Mouse (Mus musculus) MEL (cell line): Measurements from ENCODE around the gene Abcg3. TPM values are rescaled to one million over a fixed set of nuclear protein-coding genes. Genes with fewer than 3 reads are reported as not detected.

ENCODE experiments used
- DNase-seq: peaks from one replicate; pipeline ENCODE4 v3.0.0; 2011; ENCODE audit warnings: low read depth, low spot score
- H3K27ac ChIP-seq: 2 replicates; pipeline ENCODE4 v1.5.1; 2012; ENCODE audit warnings: low read depth, mild to moderate bottlenecking, control low read depth, low read length, moderate library complexity; ENCODE audit not compliant: control insufficient read depth
- H3K27me3 ChIP-seq, 2 experiments: fragments of 150-350 bp in 1 of 2; sonication (generic) in 1 of 2; 2 replicates each; pipeline ENCODE4 v1.6.1; 2012; ENCODE audit warnings: low read length in 2 of 2, mild to moderate bottlenecking in 2 of 2, improper control_type of control experiment in 1 of 2, moderate library complexity in 1 of 2; ENCODE audit not compliant: insufficient read depth in 2 of 2, control insufficient read depth in 1 of 2
- H3K36me3 ChIP-seq, 2 experiments: 2 replicates each; pipeline ENCODE4 v1.6.1; 2012 to 2014; ENCODE audit warnings: low read length in 2 of 2, improper control_type of control experiment in 1 of 2, inconsistent platforms in 1 of 2, mild to moderate bottlenecking in 1 of 2; ENCODE audit not compliant: insufficient read depth in 2 of 2, control insufficient read depth in 1 of 2
- H3K4me1 ChIP-seq, 2 experiments: fragments of 150-350 bp in 1 of 2; sonication (generic) in 1 of 2; 2 replicates each; pipeline ENCODE4 v1.6.1; 2012; ENCODE audit warnings: low read length in 2 of 2, improper control_type of control experiment in 1 of 2, mild to moderate bottlenecking in 1 of 2; ENCODE audit not compliant: insufficient read depth in 2 of 2, control insufficient read depth in 1 of 2
- H3K4me3 ChIP-seq, 2 experiments: fragments of 150-350 bp in 1 of 2; sonication (generic) in 1 of 2; 2 replicates each; pipeline ENCODE4 v1.5.1; 2012; ENCODE audit warnings: low read depth in 2 of 2, low read length in 2 of 2, mild to moderate bottlenecking in 2 of 2, moderate library complexity in 2 of 2, control low read depth in 1 of 2, improper control_type of control experiment in 1 of 2; ENCODE audit not compliant: control insufficient read depth in 1 of 2, insufficient read depth in 1 of 2
- H3K79me2 ChIP-seq: 2 replicates; pipeline ENCODE4 v1.6.1; 2012; ENCODE audit warnings: mild to moderate bottlenecking, low read length, moderate library complexity; ENCODE audit not compliant: control insufficient read depth, poor library complexity, insufficient read depth
- H3K9ac ChIP-seq: 2 replicates; pipeline ENCODE4 v1.6.1; 2012; ENCODE audit warnings: low read depth, mild to moderate bottlenecking, control low read depth, low read length, moderate library complexity; ENCODE audit not compliant: control insufficient read depth, poor library complexity, severe bottlenecking
- H3K9me3 ChIP-seq: fragments of 150-350 bp; sonication (generic); replicated peaks from 2 replicates; pipeline ENCODE4 v1.6.1; 2012; ENCODE audit warnings: mild to moderate bottlenecking, low read length, improper control_type of control experiment, moderate library complexity; ENCODE audit not compliant: insufficient read depth
- BHLHE40 ChIP-seq: IDR thresholded peaks from 2 replicates; pipeline ENCODE4 v1.6.1; 2012; ENCODE audit warnings: low read depth, mild to moderate bottlenecking, inconsistent platforms, low read length, improper control_type of control experiment, borderline replicate concordance
- CHD2 ChIP-seq: IDR thresholded peaks from 2 replicates; pipeline ENCODE4 v1.6.1; 2011; ENCODE audit warnings: low read length, improper control_type of control experiment
- E2F4 ChIP-seq: IDR thresholded peaks from 2 replicates; pipeline ENCODE4 v1.6.1; 2011; ENCODE audit warnings: low read depth, low read length, improper control_type of control experiment, borderline replicate concordance
- EP300 ChIP-seq, 2 experiments: IDR thresholded peaks; 2 replicates each; pipeline ENCODE4 v1.6.1; 2011; ENCODE audit warnings: improper control_type of control experiment in 2 of 2, low read length in 2 of 2, low read depth in 1 of 2, mild to moderate bottlenecking in 1 of 2
- KAT2A ChIP-seq: conservative IDR thresholded peaks from 2 replicates; pipeline ENCODE4 v1.6.1; 2012; ENCODE audit warnings: low read depth, low read length, improper control_type of control experiment, inconsistent platforms
- MAFK ChIP-seq: IDR thresholded peaks from 2 replicates; pipeline ENCODE4 v1.6.1; 2011; ENCODE audit warnings: low read depth, mild to moderate bottlenecking, low read length, improper control_type of control experiment, borderline replicate concordance
- MAX ChIP-seq: IDR thresholded peaks from 2 replicates; pipeline ENCODE4 v1.6.1; 2011; ENCODE audit warnings: low read length, improper control_type of control experiment
- MAZ ChIP-seq: IDR thresholded peaks from 2 replicates; pipeline ENCODE4 v1.6.1; 2012; ENCODE audit warnings: low read depth, mild to moderate bottlenecking, inconsistent platforms, low read length, improper control_type of control experiment
- MEF2A ChIP-seq: IDR thresholded peaks from 2 replicates; pipeline ENCODE4 v1.6.1; 2014; ENCODE audit warnings: low read depth, mild to moderate bottlenecking, inconsistent platforms, low read length, improper control_type of control experiment; ENCODE audit not compliant: poor library complexity, insufficient replicate concordance, severe bottlenecking; ENCODE audit errors: extremely low read depth
- MYB ChIP-seq: IDR thresholded peaks from 2 replicates; pipeline ENCODE4 v1.6.1; 2011; ENCODE audit warnings: mild to moderate bottlenecking, low read depth, low read length, improper control_type of control experiment
- MYC ChIP-seq: IDR thresholded peaks from 2 replicates; pipeline ENCODE4 v1.6.1; 2011; ENCODE audit warnings: low read depth, mild to moderate bottlenecking, low read length, improper control_type of control experiment, moderate library complexity
- NRF1 ChIP-seq: IDR thresholded peaks from 2 replicates; pipeline ENCODE4 v1.6.1; 2014; ENCODE audit warnings: low read depth, mild to moderate bottlenecking, inconsistent platforms, low read length, improper control_type of control experiment, moderate library complexity; ENCODE audit not compliant: poor library complexity, insufficient read depth, severe bottlenecking
- POLR2A ChIP-seq, 2 experiments: IDR thresholded peaks; 2 replicates each; pipeline ENCODE4 v1.6.1; 2011 to 2012; ENCODE audit warnings: low read length in 2 of 2, mild to moderate bottlenecking in 2 of 2, control low read depth in 1 of 2, improper control_type of control experiment in 1 of 2, low read depth in 1 of 2, moderate library complexity in 1 of 2; ENCODE audit not compliant: control insufficient read depth in 1 of 2, insufficient read depth in 1 of 2, poor library complexity in 1 of 2
- POLR2AphosphoS5 ChIP-seq: IDR thresholded peaks from 2 replicates; pipeline ENCODE4 v1.6.1; 2012; ENCODE audit warnings: low read depth, borderline replicate concordance, mild to moderate bottlenecking, inconsistent platforms, low read length, moderate library complexity, mixed read lengths
- RAD21 ChIP-seq: IDR thresholded peaks from 2 replicates; pipeline ENCODE4 v1.6.1; 2011; ENCODE audit warnings: mild to moderate bottlenecking, low read depth, low read length, improper control_type of control experiment
- RCOR1 ChIP-seq: IDR thresholded peaks from 2 replicates; pipeline ENCODE4 v1.6.1; 2012; ENCODE audit warnings: low read depth, mild to moderate bottlenecking, inconsistent platforms, low read length, improper control_type of control experiment
- SIN3A ChIP-seq: IDR thresholded peaks from 2 replicates; pipeline ENCODE4 v1.6.1; 2012; ENCODE audit warnings: low read length, improper control_type of control experiment, inconsistent platforms
- SMC3 ChIP-seq: IDR thresholded peaks from 2 replicates; pipeline ENCODE4 v1.6.1; 2011; ENCODE audit warnings: low read depth, low read length, improper control_type of control experiment
- TBP ChIP-seq: IDR thresholded peaks from 2 replicates; pipeline ENCODE4 v1.8.0; 2011; ENCODE audit warnings: low read depth, low read length, improper control_type of control experiment
- USF2 ChIP-seq, 2 experiments: IDR thresholded peaks; 2 replicates each; pipeline ENCODE4 v1.6.1; 2011 to 2012; ENCODE audit warnings: improper control_type of control experiment in 2 of 2, low read length in 2 of 2, borderline replicate concordance in 1 of 2, inconsistent platforms in 1 of 2, low read depth in 1 of 2, mild to moderate bottlenecking in 1 of 2; ENCODE audit not compliant: insufficient read depth in 1 of 2
- ZC3H11A ChIP-seq: IDR thresholded peaks from 2 replicates; pipeline ENCODE4 v1.6.1; 2012; ENCODE audit warnings: low read depth, mild to moderate bottlenecking, inconsistent platforms, low read length, improper control_type of control experiment
- ZMIZ1 ChIP-seq: IDR thresholded peaks from 2 replicates; pipeline ENCODE4 v1.6.1; 2012; ENCODE audit warnings: low read depth, mild to moderate bottlenecking, inconsistent platforms, low read length, improper control_type of control experiment, moderate library complexity
- ZNF384 ChIP-seq: IDR thresholded peaks from 2 replicates; pipeline ENCODE4 v1.6.1; 2012; ENCODE audit warnings: low read depth, mild to moderate bottlenecking, inconsistent platforms, low read length, improper control_type of control experiment
- polyA plus RNA-seq, 2 experiments: library from polyadenylated mRNA; stranded (reverse) in 1 of 2; unstranded in 1 of 2; fragments of >175 nt in 1 of 2; fragments of >200 nt in 1 of 2; gene quantifications; 2 replicates each; pipeline versions ENCODE4 v1.2.1 to v1.2.4; 2012; ENCODE audit warnings: low replicate concordance in 2 of 2, low read depth in 1 of 2; ENCODE audit not compliant: insufficient read length in 2 of 2, insufficient read depth in 1 of 2, missing spikeins in 1 of 2
- total RNA-seq: library from RNA; depleted of rRNA; stranded (reverse); fragments of 300-350 nt; gene quantifications from 2 replicates; pipeline ENCODE4 v1.2.3, GENCODE M21; 2012

Abcg3 gene
- total and polyA plus RNA-seq, 3 experiments, result not detected

DNA sequence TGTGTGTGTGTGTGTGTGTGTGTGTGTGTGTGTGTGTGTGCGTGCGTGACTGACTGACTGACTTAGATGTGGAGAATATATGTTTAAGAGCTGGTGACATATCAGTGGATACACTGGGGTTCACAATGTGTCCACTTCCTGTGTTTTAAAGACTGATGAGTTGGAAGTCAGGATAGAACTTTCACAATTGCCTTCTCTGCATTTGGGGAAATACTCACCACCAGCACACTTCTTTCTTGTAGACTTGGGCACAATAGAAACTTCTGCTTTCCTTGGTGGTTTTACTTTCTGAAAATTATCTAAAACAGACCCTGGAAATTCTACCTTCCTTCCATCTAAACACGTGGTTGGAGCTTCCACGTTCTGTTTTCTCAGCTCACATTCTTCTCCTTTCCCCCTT, 29.1 kb upstream of the Abcg3 start:
- no peaks in the 10 kb centered on the region for H3K4me1 ChIP-seq
- H3K79me2 ChIP-seq, result no peaks in the 10 kb centered on the region
- DNase-seq, result no peak
- H3K27ac ChIP-seq, result no peak overlapping the region
- H3K36me3 ChIP-seq, result no peaks in the 10 kb centered on the region
- H3K9ac ChIP-seq, result no peak overlapping the region
- no peaks in the 10 kb centered on the region for H3K9me3 ChIP-seq
- H3K27me3 ChIP-seq, result no peaks in the 10 kb centered on the region
- TF ChIP-seq BHLHE40 (no peak), POLR2AphosphoS5 (no peak), MYB (no peak), MAX (no peak), ZC3H11A (no peak), POLR2A (IDR thresholded peaks at IDR 0.05; ENCODE audit: control insufficient read depth in 1 of 2, insufficient read depth in 1 of 2, low read depth in 1 of 2, low read length in 2 of 2, poor library complexity in 1 of 2) (no peak), RCOR1 (no peak), ZNF384 (no peak)
- H3K4me3 ChIP-seq, result no peak overlapping the region

DNA sequence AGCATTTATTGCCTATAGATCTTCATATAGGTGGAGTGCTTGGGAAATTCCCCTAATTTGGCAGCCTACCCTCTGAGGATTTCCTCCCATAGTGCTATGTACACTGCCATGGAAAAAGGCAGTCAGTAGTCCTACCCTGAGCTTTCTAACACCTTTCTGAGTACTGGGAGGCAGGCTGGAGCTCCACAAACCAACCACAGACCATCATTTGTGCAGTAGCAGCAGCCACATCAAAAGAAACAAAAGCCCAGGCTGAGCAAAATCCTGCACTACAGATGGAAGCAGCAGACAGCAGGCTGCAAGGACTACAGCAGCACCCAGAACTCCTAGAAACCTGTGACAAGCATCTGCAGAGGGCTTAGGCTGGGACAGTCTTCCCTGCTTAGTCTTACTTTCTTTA, 27.9 kb upstream of the Abcg3 start:
- Histone ChIP-seq H3K79me2 (no peaks in the 10 kb centered on the region), H3K4me3 (no peak overlapping the region), H3K9me3 (no peaks in the 10 kb centered on the region), H3K4me1 (no peaks in the 10 kb centered on the region), H3K27me3 (no peaks in the 10 kb centered on the region), H3K9ac (no peak overlapping the region)
- TF ChIP-seq MYC, result no peak
- TF ChIP-seq SIN3A, result no peak
- TF ChIP-seq MAX, result no peak
- no peak for TF ChIP-seq POLR2AphosphoS5
- TF ChIP-seq MAZ, result no peak
- TF ChIP-seq ZNF384, result no peak
- TF ChIP-seq RAD21, result no peak
- TF ChIP-seq KAT2A, result no peak
- no peak for TF ChIP-seq NRF1
- TF ChIP-seq ZMIZ1, result no peak
- no peak for TF ChIP-seq USF2 (IDR thresholded peaks at IDR 0.05; ENCODE audit: borderline replicate concordance in 1 of 2, insufficient read depth in 1 of 2, low read depth in 1 of 2, low read length in 2 of 2)
- TF ChIP-seq RCOR1, result no peak
- no peak for TF ChIP-seq CHD2
- TF ChIP-seq TBP, result no peak
- TF ChIP-seq EP300 (IDR thresholded peaks at IDR 0.05; ENCODE audit: low read depth in 1 of 2, low read length in 2 of 2), result no peak
- TF ChIP-seq MAFK, result no peak
- no peak for TF ChIP-seq MEF2A
- TF ChIP-seq E2F4, result no peak
- no peak for TF ChIP-seq SMC3
- TF ChIP-seq, all 39 proteins: peak for 0
- H3K27ac ChIP-seq, result no peak overlapping the region
- no peaks in the 10 kb centered on the region for H3K36me3 ChIP-seq
- no peak for DNase-seq
